Mouse (Mus musculus): Measurements from ENCODE around the gene Gnat3. TPM values are rescaled to one million over a fixed set of nuclear protein-coding genes. Genes with fewer than 3 reads are reported as not detected.

Gene Gnat3
- polyA plus RNA-seq, 1 experiment from 2014 or later, result 0.35 TPM

DNA sequence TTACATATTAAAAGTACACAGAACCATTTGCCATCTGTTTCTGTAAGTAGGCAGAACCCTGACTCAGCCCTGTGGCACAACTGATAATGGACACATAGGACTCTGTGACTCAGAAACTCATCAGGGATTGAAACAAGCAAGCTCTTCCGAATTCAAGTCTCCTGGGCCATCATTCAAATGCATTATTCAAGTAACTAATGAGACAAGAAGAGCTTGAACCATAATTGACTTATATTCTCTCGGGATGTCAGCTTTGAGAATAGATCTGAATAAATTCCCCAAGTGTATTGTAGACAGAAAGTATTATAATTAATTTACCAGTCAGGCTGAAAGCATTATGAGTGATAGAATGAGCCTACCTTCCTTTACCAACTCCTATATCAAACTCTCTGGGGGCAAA is 93.0 kb downstream of the Gnat3 start:
- no peak overlapping the region for H3K27ac ChIP-seq (replicated peaks; ENCODE audit: low read depth, low read length)
- ATAC-seq (replicated peaks; ENCODE audit: insufficient number of reproducible peaks, low FRiP score, low TSS enrichment, low read depth), result no peak
- 70% methylated on average over 2 of the region's 2 CpGs for WGBS
- no peak overlapping the region for H3K9ac ChIP-seq (replicated peaks; ENCODE audit: low read length)
- DNase-seq (ENCODE audit: low spot score), result no peak
- no peak overlapping the region for H3K4me2 ChIP-seq (ENCODE audit: low read depth, low read length)
- H3K4me1 ChIP-seq (ENCODE audit: control insufficient read depth, insufficient read depth, low read length), result no peaks in the 10 kb centered on the region
- H3K4me3 ChIP-seq (ENCODE audit: low read depth, low read length), result no peak overlapping the region
- no peaks in the 10 kb centered on the region for H3K9me3 ChIP-seq (replicated peaks; ENCODE audit: control insufficient read depth, low read length)
- no peaks in the 10 kb centered on the region for H3K36me3 ChIP-seq (replicated peaks; ENCODE audit: control insufficient read depth, insufficient read depth, low read depth, low read length)
- H3K27me3 ChIP-seq (ENCODE audit: control insufficient read depth, insufficient read depth, low read length), result no peaks in the 10 kb centered on the region

Other genes with a start within 250 kb of the Gnat3 start
- gene Cd36, start 73.7 kb upstream of the Gnat3 start, polyA plus RNA-seq (2014; fragmentation: Nextera tagmentation; extraction: Ambion mirVana), result 2.1 and 2.9 TPM in 2 replicates

Data from embryonic facial prominence, embryonic 11.5 days (tissue).